Mouse (Mus musculus) midbrain, embryonic 16.5 days (tissue): ENCODE results near the gene Frem2. TPM values are rescaled to one million over a fixed set of nuclear protein-coding genes. Genes with fewer than 3 reads are reported as not detected.

Experiments used
- ATAC-seq: fragments of 200-750 bp; cut with Nextera tagmentation; 2 replicates; pipeline ENCODE4 v1.8.0; 2017; ENCODE audit warnings: moderate TSS enrichment
- H3K27ac ChIP-seq: fragments of 300-500 bp; sonication (generic); 2 replicates; pipeline ENCODE4 v1.5.1; 2014; ENCODE audit warnings: mild to moderate bottlenecking, low read length, mixed read lengths
- H3K27me3 ChIP-seq: fragments of 300-500 bp; sonication (generic); 2 replicates; pipeline ENCODE4 v1.6.1; 2014; ENCODE audit warnings: low read depth, low read length, mixed read lengths; ENCODE audit not compliant: control insufficient read depth, insufficient read depth
- H3K36me3 ChIP-seq: fragments of 300-500 bp; sonication (generic); 2 replicates; pipeline ENCODE4 v1.6.1; 2014; ENCODE audit warnings: mild to moderate bottlenecking, low read length, moderate library complexity, mixed read lengths; ENCODE audit not compliant: control insufficient read depth, insufficient read depth
- H3K4me1 ChIP-seq: fragments of 300-500 bp; sonication (generic); 2 replicates; pipeline ENCODE4 v1.6.1; 2014; ENCODE audit warnings: mild to moderate bottlenecking, low read length, mixed read lengths; ENCODE audit not compliant: control insufficient read depth, insufficient read depth
- H3K4me2 ChIP-seq: fragments of 300-500 bp; sonication (generic); 2 replicates; pipeline ENCODE4 v1.6.1; 2014; ENCODE audit warnings: mild to moderate bottlenecking, low read length, mixed read lengths
- H3K4me3 ChIP-seq: fragments of 300-500 bp; sonication (generic); 2 replicates; pipeline ENCODE4 v1.5.1; 2014; ENCODE audit warnings: low read depth, mild to moderate bottlenecking, low read length, moderate library complexity, mixed read lengths
- H3K9ac ChIP-seq: fragments of 300-500 bp; sonication (generic); 2 replicates; pipeline ENCODE4 v1.6.1; 2014; ENCODE audit warnings: low read depth, low read length, mixed read lengths
- H3K9me3 ChIP-seq: fragments of 300-500 bp; sonication (generic); replicated peaks from 2 replicates; pipeline ENCODE4 v1.6.1; 2014; ENCODE audit warnings: mild to moderate bottlenecking, low read length, mixed read lengths; ENCODE audit not compliant: control insufficient read depth, poor library complexity, severe bottlenecking
- WGBS: fragments of 180-500 bp; shearing (Covaris S2); extraction: QIAGEN DNeasy Blood & Tissue Kit; methylation state at CpG from one replicate; pipeline ENCODE4 v1.1.7; 2014; 5-methylcytosine and 5-hydroxymethylcytosine counted together
- polyA plus RNA-seq: library from polyadenylated mRNA; unstranded; fragments of >200 nt; fragmentation: Nextera tagmentation; extraction: Ambion mirVana; gene quantifications from 2 replicates; pipeline ENCODE4 v1.2.1, GENCODE M21; 2015

The Frem2 gene
- polyA plus RNA-seq, 1 experiment from 2014 or later = 1.7 TPM

GRCm38 (mm10) chr3:53498351-53498905, 158.7 kb downstream of the Frem2 start:
- H3K9ac ChIP-seq = no peak overlapping the region
- no peaks in the 10 kb centered on the region for H3K4me1 ChIP-seq
- H3K4me2 ChIP-seq = no peak overlapping the region
- H3K9me3 ChIP-seq = no peaks in the 10 kb centered on the region
- no peaks in the 10 kb centered on the region for H3K36me3 ChIP-seq
- H3K4me3 ChIP-seq = no peak overlapping the region
- no peak for ATAC-seq
- 95% methylated on average over 6 of the region's 6 CpGs for WGBS
- H3K27me3 ChIP-seq = no peaks in the 10 kb centered on the region
- no peak overlapping the region for H3K27ac ChIP-seq

- H3K9ac ChIP-seq = no peak within 1 kb of the TSS
- no peaks in the 10 kb centered on the region for H3K27me3 ChIP-seq
- no peak for ATAC-seq
- no peaks in the 10 kb centered on the region for H3K36me3 ChIP-seq
- H3K27ac ChIP-seq = no peak within 1 kb of the TSS
- no peaks in the 10 kb centered on the region for H3K9me3 ChIP-seq
- no peak within 1 kb of the TSS for H3K4me2 ChIP-seq
- 80% methylated on average over 6 of the region's 6 CpGs for WGBS
- no peak within 1 kb of the TSS for H3K4me3 ChIP-seq
- H3K4me1 ChIP-seq = no peaks in the 10 kb centered on the region
These were observed 168.8 kb downstream of the Frem2 start, which contains the start of gene Stoml3 for GRCm38 (mm10) chr3:53488353-53488752. Stoml3 (plus strand) TSS chr3:53488653.

- Histone ChIP-seq H3K27ac (no peak overlapping the region), H3K4me3 (no peak overlapping the region), H3K27me3 (no peaks in the 10 kb centered on the region), H3K36me3 (peaks cover 2% of the 10 kb centered on the region; the same call in 1 of the 2 replicates), H3K9me3 (no peaks in the 10 kb centered on the region), H3K4me2 (no peak overlapping the region), H3K4me1 (no peaks in the 10 kb centered on the region), H3K9ac (no peak overlapping the region)
- ATAC-seq = no peak
- 76% methylated on average over 9 of the region's 9 CpGs for WGBS
These were observed 170.1 kb downstream of the Frem2 start for GRCm38 (mm10) chr3:53486996-53487576.

GRCm38 (mm10) chr3:53486561-53486960, 170.6 kb downstream of the Frem2 start:
- H3K27ac ChIP-seq = no peak overlapping the region
- no peak overlapping the region for H3K9ac ChIP-seq
- ATAC-seq = no peak
- H3K27me3 ChIP-seq = no peaks in the 10 kb centered on the region
- H3K36me3 ChIP-seq = peaks cover 6% of the 10 kb centered on the region; the same call in 1 of the 2 replicates
- H3K4me1 ChIP-seq = no peaks in the 10 kb centered on the region
- H3K9me3 ChIP-seq = no peaks in the 10 kb centered on the region
- H3K4me2 ChIP-seq = no peak overlapping the region
- H3K4me3 ChIP-seq = no peak overlapping the region
- WGBS = 90% methylated on average over 10 of the region's 10 CpGs

- H3K36me3 ChIP-seq = peaks cover 20% of the 10 kb centered on the region
- no peak overlapping the region for H3K9ac ChIP-seq
- no peak overlapping the region for H3K4me3 ChIP-seq
- no peaks in the 10 kb centered on the region for H3K9me3 ChIP-seq
- H3K4me2 ChIP-seq = no peak overlapping the region
- H3K27ac ChIP-seq = no peak overlapping the region
- WGBS = 91% methylated on average over 8 of the region's 8 CpGs
- no peaks in the 10 kb centered on the region for H3K27me3 ChIP-seq
- ATAC-seq = no peak
- no peaks in the 10 kb centered on the region for H3K4me1 ChIP-seq
These were observed 173.6 kb downstream of the Frem2 start for GRCm38 (mm10) chr3:53483414-53484059.

- no peak overlapping the region for H3K9ac ChIP-seq
- H3K9me3 ChIP-seq = no peaks in the 10 kb centered on the region
- 96% methylated on average over 30 of the region's 30 CpGs for WGBS
- ATAC-seq = no peak
- H3K4me1 ChIP-seq = no peaks in the 10 kb centered on the region
- peaks cover 33% of the 10 kb centered on the region for H3K36me3 ChIP-seq
- H3K27ac ChIP-seq = no peak overlapping the region
- no peaks in the 10 kb centered on the region for H3K27me3 ChIP-seq
- no peak overlapping the region for H3K4me2 ChIP-seq
- no peak overlapping the region for H3K4me3 ChIP-seq
These were observed 178.6 kb downstream of the Frem2 start for GRCm38 (mm10) chr3:53478419-53479046.

GRCm38 (mm10) chr3:53477468-53477867, 179.7 kb downstream of the Frem2 start:
- Histone ChIP-seq H3K4me1 (no peaks in the 10 kb centered on the region), H3K36me3 (peaks cover 42% of the 10 kb centered on the region), H3K9ac (no peak overlapping the region), H3K4me3 (no peak overlapping the region), H3K27me3 (no peaks in the 10 kb centered on the region), H3K4me2 (no peak overlapping the region), H3K27ac (no peak overlapping the region), H3K9me3 (no peaks in the 10 kb centered on the region)
- 90% methylated on average over 17 of the region's 17 CpGs for WGBS
- ATAC-seq = no peak

GRCm38 (mm10) chr3:53475889-53476288, 181.3 kb downstream of the Frem2 start:
- no peak overlapping the region for H3K27ac ChIP-seq
- ATAC-seq = peak; percentile 72; the same call in 1 of the 2 replicates
- H3K36me3 ChIP-seq = peaks cover 40% of the 10 kb centered on the region
- H3K9me3 ChIP-seq = no peaks in the 10 kb centered on the region
- H3K27me3 ChIP-seq = no peaks in the 10 kb centered on the region
- no peak overlapping the region for H3K9ac ChIP-seq
- WGBS = 50% methylated on average over 6 of the region's 6 CpGs
- no peaks in the 10 kb centered on the region for H3K4me1 ChIP-seq
- H3K4me3 ChIP-seq = no peak overlapping the region
- no peak overlapping the region for H3K4me2 ChIP-seq

GRCm38 (mm10) chr3:53474179-53474578, 183.0 kb downstream of the Frem2 start:
- no peaks in the 10 kb centered on the region for H3K27me3 ChIP-seq
- no peak overlapping the region for H3K4me2 ChIP-seq
- no peak overlapping the region for H3K27ac ChIP-seq
- H3K9me3 ChIP-seq = no peaks in the 10 kb centered on the region
- H3K4me1 ChIP-seq = no peaks in the 10 kb centered on the region
- H3K4me3 ChIP-seq = no peak overlapping the region
- no peak overlapping the region for H3K9ac ChIP-seq
- ATAC-seq = no peak
- peaks cover 38% of the 10 kb centered on the region for H3K36me3 ChIP-seq
- WGBS = 74% methylated on average over 4 of the region's 4 CpGs
